Mouse (Mus musculus) heart, embryonic 14.5 days (tissue): Measurements from ENCODE around the gene Gm10282. TPM values are rescaled to one million over a fixed set of nuclear protein-coding genes. Genes with fewer than 3 reads are reported as not detected.

Source experiments
- ATAC-seq: fragments of 200-750 bp; cut with Nextera tagmentation; 2 replicates; pipeline ENCODE4 v1.8.0; 2017; ENCODE audit warnings: low read depth, moderate TSS enrichment; ENCODE audit not compliant: insufficient number of reproducible peaks, insufficient read depth, low FRiP score
- H3K27ac ChIP-seq, 2 experiments: fragments of 200-500 bp in 1 of 2; fragments of 300-500 bp in 1 of 2; sonication (generic) in 1 of 2; replicated peaks in 1 of 2; 2 replicates each; pipeline ENCODE4 v1.5.1; 2012 to 2014; ENCODE audit warnings: low read depth in 2 of 2, low read length in 2 of 2, control low read depth in 1 of 2, mild to moderate bottlenecking in 1 of 2, mixed read lengths in 1 of 2; ENCODE audit not compliant: control insufficient read depth in 1 of 2, insufficient read depth in 1 of 2
- H3K27me3 ChIP-seq: fragments of 300-500 bp; sonication (generic); 2 replicates; pipeline ENCODE4 v1.6.1; 2014; ENCODE audit warnings: mild to moderate bottlenecking, low read length, control low read depth; ENCODE audit not compliant: control insufficient read depth, insufficient read depth
- H3K36me3 ChIP-seq: fragments of 300-500 bp; sonication (generic); 2 replicates; pipeline ENCODE4 v1.6.1; 2014; ENCODE audit warnings: mild to moderate bottlenecking, control low read depth, low read length, mixed read lengths; ENCODE audit not compliant: control insufficient read depth, insufficient read depth
- H3K4me1 ChIP-seq, 2 experiments: fragments of 200-500 bp in 1 of 2; fragments of 300-500 bp in 1 of 2; sonication (generic) in 1 of 2; 2 replicates each; pipeline ENCODE4 v1.6.1; 2012 to 2014; ENCODE audit warnings: low read length in 2 of 2, control low read depth in 1 of 2, mixed read lengths in 1 of 2; ENCODE audit not compliant: control insufficient read depth in 2 of 2, insufficient read depth in 2 of 2
- H3K4me2 ChIP-seq: fragments of 300-500 bp; sonication (generic); 2 replicates; pipeline ENCODE4 v1.6.1; 2014; ENCODE audit warnings: mild to moderate bottlenecking, low read length
- H3K4me3 ChIP-seq, 2 experiments: fragments of 200-500 bp in 1 of 2; fragments of 300-500 bp in 1 of 2; sonication (generic) in 1 of 2; 2 replicates each; pipeline ENCODE4 v1.5.1; 2012 to 2014; ENCODE audit warnings: low read length in 2 of 2, mild to moderate bottlenecking in 2 of 2, control low read depth in 1 of 2, low read depth in 1 of 2, moderate library complexity in 1 of 2; ENCODE audit not compliant: control insufficient read depth in 1 of 2, insufficient read depth in 1 of 2
- H3K9ac ChIP-seq: fragments of 300-500 bp; sonication (generic); 2 replicates; pipeline ENCODE4 v1.6.1; 2014; ENCODE audit warnings: mild to moderate bottlenecking, low read length
- H3K9me3 ChIP-seq: fragments of 300-500 bp; sonication (generic); 2 replicates; pipeline ENCODE4 v1.6.1; 2016; ENCODE audit warnings: low read length, control low read depth; ENCODE audit not compliant: control insufficient read depth
- WGBS: fragments of 180-500 bp; shearing (Covaris S2); extraction: QIAGEN DNeasy Blood & Tissue Kit; methylation state at CpG from one replicate; pipeline ENCODE4 v1.1.7; 2014; 5-methylcytosine and 5-hydroxymethylcytosine counted together
- polyA plus RNA-seq: library from polyadenylated mRNA; unstranded; fragments of >200 nt; fragmentation: Nextera tagmentation; extraction: Ambion mirVana; gene quantifications from 2 replicates; pipeline ENCODE4 v1.2.1, GENCODE M21; 2014

The Gm10282 gene
- polyA plus RNA-seq, 1 experiment from 2014 or later = 18.1 TPM

- H3K27me3 ChIP-seq = no peaks in the 10 kb centered on the region
- H3K36me3 ChIP-seq = peaks cover 58% of the 10 kb centered on the region
- no peak overlapping the region for H3K9ac ChIP-seq
- no peak overlapping the region for H3K4me2 ChIP-seq
- no peak overlapping the region for H3K27ac ChIP-seq
- no peaks in the 10 kb centered on the region for H3K9me3 ChIP-seq
- ATAC-seq = no peak
- H3K4me1 ChIP-seq = peaks cover 14 to 16% of the 10 kb centered on the region in 2 experiments
- H3K4me3 ChIP-seq = no peak overlapping the region
- 73% methylated on average over 1 of the region's 1 CpGs for WGBS
These were observed 43.9 kb upstream of the Gm10282 start for GRCm38 (mm10) chr8:72348956-72349355.

- Histone ChIP-seq H3K27ac (no peak overlapping the region), H3K9ac (no peak overlapping the region), H3K4me3 (no peak overlapping the region), H3K4me1 (peaks cover 6 to 8% of the 10 kb centered on the region in 2 experiments), H3K36me3 (peaks cover 63% of the 10 kb centered on the region), H3K4me2 (no peak overlapping the region), H3K9me3 (no peaks in the 10 kb centered on the region), H3K27me3 (no peaks in the 10 kb centered on the region)
- WGBS = 90% methylated on average over 2 of the region's 2 CpGs
- ATAC-seq = no peak
These were observed 43.1 kb upstream of the Gm10282 start for GRCm38 (mm10) chr8:72348114-72348513.

- Histone ChIP-seq H3K9me3 (no peaks in the 10 kb centered on the region), H3K4me2 (no peak overlapping the region), H3K27ac (no peak overlapping the region), H3K4me3 (no peak overlapping the region), H3K9ac (no peak overlapping the region), H3K36me3 (peaks cover 64% of the 10 kb centered on the region), H3K27me3 (no peaks in the 10 kb centered on the region), H3K4me1 (peaks cover 2% of the 10 kb centered on the region in 2 experiments)
- 69% methylated on average over 1 of the region's 1 CpGs for WGBS
- no peak for ATAC-seq
These were observed 42.5 kb upstream of the Gm10282 start for GRCm38 (mm10) chr8:72347553-72347952.

GRCm38 (mm10) chr8:72343725-72344124 is 38.7 kb upstream of the Gm10282 start:
- Histone ChIP-seq H3K9me3 (no peaks in the 10 kb centered on the region), H3K27ac (no peak overlapping the region), H3K4me2 (no peak overlapping the region), H3K27me3 (no peaks in the 10 kb centered on the region), H3K4me1 (no peaks in the 10 kb centered on the region; a peak in 1 of 4 replicates), H3K9ac (no peak overlapping the region), H3K36me3 (peaks cover 89% of the 10 kb centered on the region), H3K4me3 (no peak overlapping the region)
- 82% methylated on average over 4 of the region's 4 CpGs for WGBS
- ATAC-seq = no peak

GRCm38 (mm10) chr8:72342556-72343300 is 37.7 kb upstream of the Gm10282 start:
- Histone ChIP-seq H3K27me3 (no peaks in the 10 kb centered on the region), H3K4me3 (no peak overlapping the region), H3K9ac (no peak overlapping the region), H3K4me2 (no peak overlapping the region), H3K9me3 (no peaks in the 10 kb centered on the region), H3K4me1 (no peaks in the 10 kb centered on the region), H3K27ac (no peak overlapping the region), H3K36me3 (peaks cover 89% of the 10 kb centered on the region)
- no peak for ATAC-seq
- 89% methylated on average over 5 of the region's 5 CpGs for WGBS

- no peaks in the 10 kb centered on the region for H3K4me1 ChIP-seq
- H3K27ac ChIP-seq = no peak overlapping the region
- H3K36me3 ChIP-seq = peaks cover 63% of the 10 kb centered on the region
- no peak overlapping the region for H3K4me2 ChIP-seq
- ATAC-seq = no peak
- no peak overlapping the region for H3K4me3 ChIP-seq
- H3K9me3 ChIP-seq = no peaks in the 10 kb centered on the region
- no peak overlapping the region for H3K9ac ChIP-seq
- no peaks in the 10 kb centered on the region for H3K27me3 ChIP-seq
These were observed 32.0 kb upstream of the Gm10282 start for GRCm38 (mm10) chr8:72337034-72337433.

- ATAC-seq = no peak
- WGBS = 74% methylated on average over 2 of the region's 2 CpGs
- no peak overlapping the region for H3K4me3 ChIP-seq
These were observed 31.2 kb upstream of the Gm10282 start for GRCm38 (mm10) chr8:72336273-72336672.

More at GRCm38 (mm10) chr8:72336273-72336672, 31.2 kb upstream of the Gm10282 start:
- Histone ChIP-seq H3K4me1 (peaks cover 3% of the 10 kb centered on the region in 2 experiments; a peak in 3 of 4 replicates), H3K36me3 (peaks cover 56% of the 10 kb centered on the region), H3K9me3 (no peaks in the 10 kb centered on the region), H3K27ac (no peak overlapping the region), H3K4me2 (no peak overlapping the region), H3K27me3 (no peaks in the 10 kb centered on the region), H3K9ac (no peak overlapping the region)
